Mouse (Mus musculus): ENCODE measurements around the gene Btbd2.

- TF ChIP-seq EP300 (IDR thresholded peaks at IDR 0.05; ENCODE audit: low read depth) (no peak), CTCF (IDR thresholded peaks at IDR 0.05; ENCODE audit: low read depth) (no peak)
Observed at GRCm38 (mm10) chr10:80695186-80695585, 38.3 kb upstream of the Btbd2 start.

All from liver, embryonic 14.5 days (tissue).